Mouse (Mus musculus) liver, embryonic 14.5 days (tissue): Measurements from ENCODE around the gene Bmf. TPM values are rescaled to one million over a fixed set of nuclear protein-coding genes. Genes with fewer than 3 reads are reported as not detected.
A peak's percentile ranks its signal among the peaks of the same experiment; 100 is the strongest.

Experiments used
- ATAC-seq: fragments of 200-750 bp; cut with Nextera tagmentation; 2 replicates; pipeline ENCODE4 v1.8.0; 2017; ENCODE audit warnings: moderate number of reproducible peaks, mild to moderate bottlenecking, moderate library complexity; ENCODE audit not compliant: insufficient read depth
- DNase-seq, 3 experiments: peaks; one replicate each; pipeline ENCODE4 v3.0.0-alpha.2; 2012 to 2013; ENCODE audit warnings: low read depth in 3 of 3, low spot score in 3 of 3
- H3K27ac ChIP-seq: fragments of 300-500 bp; sonication (generic); 2 replicates; pipeline ENCODE4 v1.5.1; 2014; ENCODE audit warnings: moderate library complexity, mild to moderate bottlenecking, control low read depth, inconsistent platforms
- H3K27me3 ChIP-seq: fragments of 300-500 bp; sonication (generic); 2 replicates; pipeline ENCODE4 v1.6.1; 2014; ENCODE audit warnings: mild to moderate bottlenecking, low read length, moderate library complexity; ENCODE audit not compliant: control insufficient read depth, insufficient read depth
- H3K36me3 ChIP-seq: fragments of 300-500 bp; sonication (generic); replicated peaks from 2 replicates; pipeline ENCODE4 v1.6.1; 2014; ENCODE audit warnings: low read depth; ENCODE audit not compliant: control insufficient read depth, insufficient read depth
- H3K4me1 ChIP-seq, 2 experiments: fragments of 200-500 bp in 1 of 2; fragments of 300-500 bp in 1 of 2; sonication (generic) in 1 of 2; replicated peaks; 2 replicates each; pipeline ENCODE4 v1.6.1; 2012 to 2014; ENCODE audit warnings: antibody characterized with exemption in 1 of 2, inconsistent platforms in 1 of 2, low read length in 1 of 2; ENCODE audit not compliant: control insufficient read depth in 2 of 2, insufficient read depth in 2 of 2
- H3K4me2 ChIP-seq: fragments of 300-500 bp; sonication (generic); 2 replicates; pipeline ENCODE4 v1.6.1; 2014; ENCODE audit warnings: low read depth, mild to moderate bottlenecking, control low read depth, moderate library complexity
- H3K4me3 ChIP-seq, 2 experiments: fragments of 200-500 bp in 1 of 2; fragments of 300-500 bp in 1 of 2; sonication (generic) in 1 of 2; 2 replicates each; pipeline ENCODE4 v1.5.1; 2012 to 2014; ENCODE audit warnings: low read depth in 2 of 2, low read length in 2 of 2, mild to moderate bottlenecking in 2 of 2, control low read depth in 1 of 2, inconsistent platforms in 1 of 2, moderate library complexity in 1 of 2; ENCODE audit not compliant: insufficient read depth in 1 of 2
- H3K9ac ChIP-seq: fragments of 300-500 bp; sonication (generic); replicated peaks from 2 replicates; pipeline ENCODE4 v1.6.1; 2014; ENCODE audit warnings: mild to moderate bottlenecking, control low read depth, moderate library complexity
- H3K9me3 ChIP-seq: fragments of 300-500 bp; sonication (generic); 2 replicates; pipeline ENCODE4 v1.6.1; 2016; ENCODE audit warnings: low read length, mixed read lengths; ENCODE audit not compliant: control insufficient read depth
- CTCF ChIP-seq: IDR thresholded peaks from 2 replicates; pipeline ENCODE4 v1.5.1; 2016; ENCODE audit warnings: antibody characterized with exemption, low read depth, control low read depth
- EP300 ChIP-seq: IDR thresholded peaks from 2 replicates; pipeline ENCODE4 v1.6.1; 2016; ENCODE audit warnings: antibody characterized with exemption, low read depth
- WGBS: fragments of 180-500 bp; shearing (Covaris S2); extraction: QIAGEN DNeasy Blood & Tissue Kit; methylation state at CpG from one replicate; pipeline ENCODE4 v1.1.7; 2014; ENCODE audit not compliant: insufficient replicate concordance; 5-methylcytosine and 5-hydroxymethylcytosine counted together
- polyA plus RNA-seq, 2 experiments: library from polyadenylated mRNA; depleted of rRNA in 1 of 2; stranded (reverse) in 1 of 2; unstranded in 1 of 2; fragments of >200 nt; fragmentation: Nextera tagmentation in 1 of 2; extraction: Ambion mirVana in 1 of 2; gene quantifications; 2 replicates each; pipeline versions ENCODE4 v1.2.1 to v1.2.3; 2012 to 2014

Bmf gene
- polyA plus RNA-seq, 2 experiments = 0.70 to 0.87 TPM

- no peak overlapping the region for H3K4me2 ChIP-seq
- peaks cover 0 to 25% of the 10 kb centered on the region in 2 experiments; a peak in 2 of 4 replicates for H3K4me1 ChIP-seq
- no peak overlapping the region for H3K4me3 ChIP-seq
- H3K27ac ChIP-seq = peak overlapping the region; percentile 16; the same call in 1 of the 2 replicates
- no peak overlapping the region for H3K9ac ChIP-seq
- H3K9me3 ChIP-seq = no peaks in the 10 kb centered on the region
- no peak for DNase-seq
- WGBS = 18% methylated on average over 6 of the region's 6 CpGs
- TF ChIP-seq EP300 (no peak), CTCF (no peak)
- no peaks in the 10 kb centered on the region for H3K36me3 ChIP-seq
- no peaks in the 10 kb centered on the region for H3K27me3 ChIP-seq
- ATAC-seq = peak; percentile 55; the same call in 1 of the 2 replicates
These were observed 8.8 kb downstream of the Bmf start for GRCm38 (mm10) chr2:118540691-118541117.

GRCm38 (mm10) chr2:118539881-118540516 lies 9.5 kb downstream of the Bmf start:
- Histone ChIP-seq H3K9me3 (no peaks in the 10 kb centered on the region), H3K9ac (no peak overlapping the region), H3K4me3 (no peak overlapping the region), H3K27ac (no peak overlapping the region), H3K4me2 (no peak overlapping the region), H3K36me3 (no peaks in the 10 kb centered on the region), H3K27me3 (no peaks in the 10 kb centered on the region), H3K4me1 (peaks cover 0 to 21% of the 10 kb centered on the region in 2 experiments; a peak in 2 of 4 replicates)
- WGBS = 41% methylated on average over 9 of the region's 9 CpGs
- no peak for DNase-seq
- TF ChIP-seq EP300 (no peak), CTCF (no peak)
- no peak for ATAC-seq

- ATAC-seq (no peak), DNase-seq (no peak)
- WGBS = 72% methylated on average over 8 of the region's 8 CpGs
- Histone ChIP-seq H3K9me3 (no peaks in the 10 kb centered on the region), H3K4me3 (no peak overlapping the region), H3K36me3 (no peaks in the 10 kb centered on the region), H3K4me2 (no peak overlapping the region), H3K27me3 (no peaks in the 10 kb centered on the region), H3K4me1 (peaks cover 0 to 20% of the 10 kb centered on the region in 2 experiments; a peak in 2 of 4 replicates), H3K27ac (no peak overlapping the region), H3K9ac (no peak overlapping the region)
- TF ChIP-seq CTCF (no peak), EP300 (no peak)
These were observed 10.4 kb downstream of the Bmf start for GRCm38 (mm10) chr2:118539040-118539439.

GRCm38 (mm10) chr2:118537226-118537625 lies 12.3 kb downstream of the Bmf start:
- H3K4me3 ChIP-seq = no peak overlapping the region
- no peaks in the 10 kb centered on the region for H3K36me3 ChIP-seq
- H3K9me3 ChIP-seq = no peaks in the 10 kb centered on the region
- no peak overlapping the region for H3K4me2 ChIP-seq
- H3K9ac ChIP-seq = no peak overlapping the region
- peaks cover 0 to 21% of the 10 kb centered on the region in 2 experiments; a peak in 2 of 4 replicates for H3K4me1 ChIP-seq
- 16% methylated on average over 4 of the region's 4 CpGs for WGBS
- TF ChIP-seq EP300 = no peak
- no peak for TF ChIP-seq CTCF
- H3K27ac ChIP-seq = no peak overlapping the region
- no peaks in the 10 kb centered on the region for H3K27me3 ChIP-seq
- ATAC-seq (no peak), DNase-seq (no peak)

- no peaks in the 10 kb centered on the region for H3K9me3 ChIP-seq
- H3K36me3 ChIP-seq = no peaks in the 10 kb centered on the region
- no peaks in the 10 kb centered on the region for H3K27me3 ChIP-seq
- H3K4me2 ChIP-seq = no peak overlapping the region
- no peak overlapping the region for H3K9ac ChIP-seq
- 49% methylated on average over 8 of the region's 8 CpGs for WGBS
- H3K27ac ChIP-seq = no peak overlapping the region
- no peak overlapping the region for H3K4me3 ChIP-seq
- H3K4me1 ChIP-seq = peaks cover 0 to 21% of the 10 kb centered on the region in 2 experiments; a peak in 2 of 4 replicates
- DNase-seq (no peak), ATAC-seq (no peak)
- no peak for TF ChIP-seq EP300
- TF ChIP-seq CTCF = no peak
These were observed 12.9 kb downstream of the Bmf start for GRCm38 (mm10) chr2:118536553-118536952.
